Mouse (Mus musculus) lung, embryonic 14.5 days (tissue): ENCODE measurements around the gene Mvb12b. TPM values are rescaled to one million over a fixed set of nuclear protein-coding genes. Genes with fewer than 3 reads are reported as not detected.

Source experiments
- ATAC-seq: fragments of 200-750 bp; cut with Nextera tagmentation; 2 replicates; pipeline ENCODE4 v1.8.0; 2017; ENCODE audit warnings: mild to moderate bottlenecking, moderate TSS enrichment, moderate library complexity; ENCODE audit not compliant: insufficient read depth
- DNase-seq: peaks from one replicate; pipeline ENCODE4 v3.0.0-alpha.2; 2015
- H3K27ac ChIP-seq: fragments of 300-500 bp; sonication (generic); 2 replicates; pipeline ENCODE4 v1.5.1; 2014; ENCODE audit warnings: low read depth, mild to moderate bottlenecking, moderate library complexity
- H3K27me3 ChIP-seq: fragments of 300-500 bp; sonication (generic); 2 replicates; pipeline ENCODE4 v1.6.1; 2014; ENCODE audit warnings: low read length, control low read depth; ENCODE audit not compliant: insufficient read depth
- H3K36me3 ChIP-seq: fragments of 300-500 bp; sonication (generic); 2 replicates; pipeline ENCODE4 v1.6.1; 2014; ENCODE audit warnings: control low read depth; ENCODE audit not compliant: insufficient read depth
- H3K4me1 ChIP-seq: fragments of 300-500 bp; sonication (generic); 2 replicates; pipeline ENCODE4 v1.6.1; 2014; ENCODE audit warnings: antibody characterized with exemption, control low read depth; ENCODE audit not compliant: insufficient read depth
- H3K4me2 ChIP-seq: fragments of 300-500 bp; sonication (generic); 2 replicates; pipeline ENCODE4 v1.6.1; 2014; ENCODE audit warnings: mild to moderate bottlenecking
- H3K4me3 ChIP-seq: fragments of 300-500 bp; sonication (generic); 2 replicates; pipeline ENCODE4 v1.5.1; 2014; ENCODE audit warnings: low read depth, low read length
- H3K9ac ChIP-seq: fragments of 300-500 bp; sonication (generic); 2 replicates; pipeline ENCODE4 v1.6.1; 2014
- H3K9me3 ChIP-seq: fragments of 300-500 bp; sonication (generic); 2 replicates; pipeline ENCODE4 v1.6.1; 2016; ENCODE audit warnings: low read depth, low read length, control low read depth
- CTCF ChIP-seq: IDR thresholded peaks from 2 replicates; pipeline ENCODE4 v1.5.1; 2016; ENCODE audit warnings: antibody characterized with exemption, low read depth
- WGBS: fragments of 180-500 bp; shearing (Covaris S2); extraction: QIAGEN DNeasy Blood & Tissue Kit; methylation state at CpG from one replicate; pipeline ENCODE4 v1.1.7; 2014; 5-methylcytosine and 5-hydroxymethylcytosine counted together
- polyA plus RNA-seq: library from polyadenylated mRNA; unstranded; fragments of >200 nt; fragmentation: Nextera tagmentation; extraction: Ambion mirVana; gene quantifications from 2 replicates; pipeline ENCODE4 v1.2.1, GENCODE M21; 2014

The Mvb12b gene
- polyA plus RNA-seq, 1 experiment from 2014 or later: 20.7 TPM

- Histone ChIP-seq H3K4me1 (no peaks in the 10 kb centered on the region), H3K36me3 (peaks cover 6% of the 10 kb centered on the region; the same call in 1 of the 2 replicates), H3K27me3 (no peaks in the 10 kb centered on the region), H3K9me3 (no peaks in the 10 kb centered on the region), H3K9ac (no peak overlapping the region), H3K4me2 (no peak overlapping the region), H3K27ac (no peak overlapping the region), H3K4me3 (no peak overlapping the region)
- TF ChIP-seq CTCF: no peak
- no peak for ATAC-seq
- 75% methylated on average over 5 of the region's 5 CpGs for WGBS
- no peak for DNase-seq
These were observed 97.4 kb downstream of the Mvb12b start for GRCm38 (mm10) chr2:33790301-33790700.

GRCm38 (mm10) chr2:33789732-33790131 is 98.0 kb downstream of the Mvb12b start:
- peaks cover 6% of the 10 kb centered on the region; the same call in 1 of the 2 replicates for H3K36me3 ChIP-seq
- H3K4me2 ChIP-seq: no peak overlapping the region
- DNase-seq: no peak
- no peaks in the 10 kb centered on the region for H3K9me3 ChIP-seq
- ATAC-seq: no peak
- WGBS: 64% methylated on average over 9 of the region's 9 CpGs
- no peak for TF ChIP-seq CTCF
- no peaks in the 10 kb centered on the region for H3K27me3 ChIP-seq
- H3K4me3 ChIP-seq: no peak overlapping the region
- H3K4me1 ChIP-seq: no peaks in the 10 kb centered on the region
- H3K9ac ChIP-seq: no peak overlapping the region
- H3K27ac ChIP-seq: no peak overlapping the region

- WGBS: 35% methylated on average over 6 of the region's 6 CpGs
- ATAC-seq: no peak
These were observed 98.5 kb downstream of the Mvb12b start for GRCm38 (mm10) chr2:33789279-33789678.

GRCm38 (mm10) chr2:33788851-33789250 is 98.9 kb downstream of the Mvb12b start:
- Histone ChIP-seq H3K9me3 (no peaks in the 10 kb centered on the region), H3K36me3 (peaks cover 3% of the 10 kb centered on the region; the same call in 1 of the 2 replicates), H3K9ac (no peak overlapping the region), H3K4me2 (no peak overlapping the region), H3K27ac (no peak overlapping the region), H3K27me3 (no peaks in the 10 kb centered on the region), H3K4me3 (no peak overlapping the region), H3K4me1 (no peaks in the 10 kb centered on the region)
- ATAC-seq (no peak), DNase-seq (no peak)
- WGBS: 81% methylated on average over 7 of the region's 7 CpGs
- no peak for TF ChIP-seq CTCF

More at GRCm38 (mm10) chr2:33789279-33789678, 98.5 kb downstream of the Mvb12b start:
- Histone ChIP-seq H3K27me3 (no peaks in the 10 kb centered on the region), H3K9ac (no peak overlapping the region), H3K36me3 (peaks cover 6% of the 10 kb centered on the region; the same call in 1 of the 2 replicates), H3K4me1 (no peaks in the 10 kb centered on the region), H3K4me2 (no peak overlapping the region), H3K4me3 (no peak overlapping the region), H3K9me3 (no peaks in the 10 kb centered on the region), H3K27ac (no peak overlapping the region)
- no peak for DNase-seq
- TF ChIP-seq CTCF: no peak

- ATAC-seq: no peak
These were observed 99.6 kb downstream of the Mvb12b start for GRCm38 (mm10) chr2:33788131-33788530.

DNA sequence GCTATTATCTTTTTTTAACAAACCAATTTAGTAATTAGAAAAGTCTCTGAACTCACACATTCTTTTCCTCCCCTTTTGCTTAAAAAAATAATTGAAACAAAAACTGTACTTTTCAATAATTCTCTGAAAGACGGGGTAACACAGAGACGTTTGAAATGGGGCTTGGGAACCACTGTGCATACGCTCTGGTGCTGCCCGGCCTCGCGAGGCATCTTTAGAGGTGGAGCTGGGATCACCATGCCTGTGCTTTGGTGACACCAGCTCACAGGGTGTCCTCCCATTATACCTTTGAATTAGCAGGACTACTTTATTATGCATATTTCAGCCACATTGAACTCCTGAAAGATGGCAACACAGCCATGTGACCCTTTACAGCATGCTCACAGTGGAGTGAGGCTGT is 101.7 kb downstream of the Mvb12b start:
- Histone ChIP-seq H3K27me3 (no peaks in the 10 kb centered on the region), H3K36me3 (no peaks in the 10 kb centered on the region; the same call in 1 of the 2 replicates), H3K4me1 (peaks cover 10% of the 10 kb centered on the region; the same call in 1 of the 2 replicates), H3K9me3 (no peaks in the 10 kb centered on the region), H3K27ac (no peak overlapping the region), H3K4me3 (no peak overlapping the region), H3K9ac (no peak overlapping the region), H3K4me2 (no peak overlapping the region)
- no peak for DNase-seq
- WGBS: 86% methylated on average over 6 of the region's 6 CpGs
- no peak for TF ChIP-seq CTCF
- no peak for ATAC-seq

More at GRCm38 (mm10) chr2:33788131-33788530, 99.6 kb downstream of the Mvb12b start:
- 76% methylated on average over 13 of the region's 13 CpGs for WGBS
- no peak overlapping the region for H3K4me2 ChIP-seq
- H3K4me1 ChIP-seq: no peaks in the 10 kb centered on the region
- no peaks in the 10 kb centered on the region for H3K27me3 ChIP-seq
- no peak for DNase-seq
- TF ChIP-seq CTCF: no peak
- no peaks in the 10 kb centered on the region; the same call in 1 of the 2 replicates for H3K36me3 ChIP-seq
- H3K27ac ChIP-seq: no peak overlapping the region
- no peak overlapping the region for H3K4me3 ChIP-seq
- no peak overlapping the region for H3K9ac ChIP-seq
- no peaks in the 10 kb centered on the region for H3K9me3 ChIP-seq

DNA sequence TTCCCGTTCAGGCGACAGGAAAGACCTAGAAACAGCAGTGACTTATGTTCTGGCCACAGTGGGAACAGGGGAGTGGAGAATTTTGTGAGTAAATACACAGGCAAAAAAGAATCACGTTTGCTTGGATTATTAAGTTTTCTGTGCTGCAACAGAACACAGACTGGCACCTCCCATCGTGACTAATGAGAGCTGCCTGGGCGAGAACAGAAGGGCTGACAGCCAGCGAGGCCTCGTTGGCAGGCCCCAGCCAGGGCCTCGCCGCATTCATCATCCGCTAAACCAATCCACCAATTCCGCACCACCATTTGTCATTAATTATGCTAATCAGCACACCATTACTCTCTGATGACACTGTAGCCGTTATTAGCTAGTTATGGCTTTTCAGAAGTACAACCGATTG is 102.2 kb downstream of the Mvb12b start:
- H3K27ac ChIP-seq: no peak overlapping the region
- no peak for TF ChIP-seq CTCF
- ATAC-seq (no peak), DNase-seq (no peak)
- H3K9ac ChIP-seq: no peak overlapping the region
- H3K4me3 ChIP-seq: no peak overlapping the region
- H3K4me1 ChIP-seq: peaks cover 10% of the 10 kb centered on the region; the same call in 1 of the 2 replicates
- H3K4me2 ChIP-seq: no peak overlapping the region
- no peaks in the 10 kb centered on the region; the same call in 1 of the 2 replicates for H3K36me3 ChIP-seq
- H3K9me3 ChIP-seq: no peaks in the 10 kb centered on the region
- H3K27me3 ChIP-seq: no peaks in the 10 kb centered on the region
- whole genome bisulfite sequencing: 43% methylated on average over 13 of the region's 13 CpGs
